Mouse (Mus musculus) cerebellum, adult (tissue): ENCODE results near the gene Pde4d.

Experiments
- ATAC-seq: cut with Nextera tagmentation; 2 replicates; pipeline ENCODE4 v1.9.2; 2017; ENCODE audit warnings: mild to moderate bottlenecking, moderate library complexity, mixed read lengths; ENCODE audit not compliant: insufficient number of reproducible peaks, low FRiP score, low TSS enrichment

The Pde4d gene

DNA sequence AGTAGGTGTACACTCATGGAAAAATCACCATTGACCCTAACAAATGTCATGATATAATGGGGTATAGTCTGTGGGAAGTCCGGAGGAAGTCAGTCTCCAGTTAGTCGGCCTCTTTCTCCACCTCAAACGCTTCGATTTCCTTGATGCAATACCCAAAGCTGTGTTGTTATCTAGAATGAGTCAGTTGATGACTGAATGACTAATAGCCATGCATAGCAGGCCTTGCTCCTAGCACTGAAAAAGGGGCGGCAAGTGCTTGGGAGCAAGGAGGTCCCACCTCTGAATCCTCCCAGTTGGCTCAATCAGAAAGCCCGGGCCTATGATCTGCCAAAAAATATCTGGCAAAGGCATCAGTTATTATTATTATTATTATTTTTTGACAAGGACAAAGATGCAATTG, 1209.4 kb downstream of the Pde4d start:
- no peak for ATAC-seq

- no peak for ATAC-seq
Observed at GRCm38 (mm10) chr13:109661345-109661744, 1211.6 kb downstream of the Pde4d start.

GRCm38 (mm10) chr13:109662099-109662498, 1212.4 kb downstream of the Pde4d start:
- no peak for ATAC-seq

DNA sequence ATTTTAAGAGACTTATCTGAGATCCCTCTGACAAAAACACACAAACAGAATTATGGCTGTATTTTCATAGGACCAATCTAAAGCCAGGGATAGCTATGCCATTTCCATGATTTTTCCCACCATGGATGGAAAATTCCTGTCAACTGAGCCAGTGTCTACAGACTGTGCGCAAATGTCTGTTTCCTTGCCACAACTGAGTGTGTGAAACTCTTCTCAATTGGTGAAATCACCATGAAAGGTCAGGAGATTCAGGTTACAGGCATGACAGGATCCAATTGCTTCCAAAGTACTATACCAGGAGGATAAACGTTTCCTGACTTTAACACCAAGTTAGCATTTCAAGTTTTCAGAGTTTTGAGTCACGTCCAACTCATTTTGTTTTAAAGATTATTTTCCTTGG, 1213.0 kb downstream of the Pde4d start:
- no peak for ATAC-seq

GRCm38 (mm10) chr13:109664956-109665802, 1215.4 kb downstream of the Pde4d start:
- no peak for ATAC-seq

DNA sequence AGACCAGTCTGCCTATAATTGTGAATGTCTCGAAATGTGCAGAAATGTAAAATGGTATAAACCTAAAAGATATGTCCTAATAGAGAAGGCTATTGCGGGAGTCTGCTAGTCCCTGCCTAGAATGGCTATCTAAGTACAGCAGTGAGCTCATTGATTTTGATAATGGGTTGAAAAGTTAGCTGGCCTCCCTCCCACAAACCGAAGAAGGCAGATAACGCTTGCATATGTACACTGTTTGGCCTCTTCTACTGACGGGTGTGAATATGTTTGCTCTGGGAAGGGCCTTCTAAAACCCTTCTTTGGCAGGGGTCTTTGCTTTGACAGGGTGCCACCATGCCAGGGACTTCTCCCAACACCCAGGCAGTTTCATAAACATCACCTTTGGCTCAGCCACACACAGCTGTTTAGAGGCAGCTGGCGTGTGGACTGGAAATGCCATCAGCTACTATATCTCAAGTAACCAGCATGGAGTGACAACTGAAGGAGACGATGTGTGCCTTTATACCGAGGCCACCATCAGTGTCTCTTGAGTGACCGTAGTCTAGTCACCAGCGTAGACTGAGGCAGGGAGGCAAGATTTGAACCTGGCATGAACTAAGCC, 1216.2 kb downstream of the Pde4d start:
- ATAC-seq = no peak

- no peak for ATAC-seq
Observed at GRCm38 (mm10) chr13:109669965-109670364, 1220.2 kb downstream of the Pde4d start.

DNA sequence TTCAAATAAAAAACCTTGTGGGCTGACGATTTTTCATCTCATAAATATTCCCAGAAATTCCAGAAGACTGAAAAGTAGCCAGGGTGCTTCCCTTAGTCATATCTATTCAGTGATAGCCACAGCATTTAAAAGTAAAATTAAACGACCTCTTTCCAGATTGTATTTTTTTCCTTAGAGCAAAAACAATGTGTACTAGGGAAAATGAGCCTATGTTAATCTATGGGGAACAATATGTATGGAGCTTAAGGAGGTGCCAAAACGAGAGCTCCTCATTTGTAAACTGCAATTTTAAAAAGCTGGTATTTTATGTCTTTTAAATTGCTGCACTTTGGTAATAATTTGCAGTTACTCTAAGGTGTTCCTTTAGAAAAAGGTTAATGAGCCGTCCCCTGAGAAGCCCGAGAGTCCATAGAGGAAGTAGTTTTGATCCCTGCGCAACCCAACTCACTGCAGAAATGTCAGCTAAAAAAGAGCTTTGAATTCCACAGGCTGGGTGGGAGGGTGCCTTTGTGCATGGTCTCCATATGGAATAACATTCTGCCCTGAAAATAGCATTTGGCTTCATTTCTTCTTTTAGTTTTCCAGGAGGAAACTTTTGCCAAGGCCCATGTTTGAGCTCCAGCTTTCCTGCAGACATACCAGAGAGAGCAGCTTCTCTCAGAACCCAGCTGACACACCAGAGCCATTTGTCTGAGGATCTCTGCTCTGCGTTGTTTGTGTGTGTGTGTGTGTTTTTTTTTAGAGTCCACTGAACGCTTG, 1222.0 kb downstream of the Pde4d start:
- ATAC-seq = peak; percentile 79

DNA sequence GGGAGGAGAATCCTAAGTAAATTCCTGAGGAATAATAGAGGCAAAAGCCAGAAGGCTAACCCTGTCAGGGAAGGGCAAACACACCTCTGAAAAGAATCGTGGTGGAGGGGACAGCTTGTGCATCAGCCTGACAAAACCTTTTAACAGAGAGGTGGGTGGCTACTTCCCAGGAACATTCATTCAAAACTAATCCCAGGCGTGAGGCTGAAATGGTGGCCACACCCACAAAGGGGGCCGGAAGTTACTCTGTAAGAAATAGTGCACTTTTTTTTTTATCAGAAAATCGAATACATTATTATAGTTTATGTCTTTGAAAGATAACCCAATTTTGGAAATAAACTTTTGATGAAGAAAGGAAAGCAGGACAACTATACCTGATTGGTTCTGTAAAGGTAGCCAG, 1227.3 kb downstream of the Pde4d start:
- no peak for ATAC-seq

GRCm38 (mm10) chr13:109677617-109678016, 1227.9 kb downstream of the Pde4d start:
- no peak for ATAC-seq

- no peak for ATAC-seq
Observed at GRCm38 (mm10) chr13:109678991-109679390, 1229.2 kb downstream of the Pde4d start.

DNA sequence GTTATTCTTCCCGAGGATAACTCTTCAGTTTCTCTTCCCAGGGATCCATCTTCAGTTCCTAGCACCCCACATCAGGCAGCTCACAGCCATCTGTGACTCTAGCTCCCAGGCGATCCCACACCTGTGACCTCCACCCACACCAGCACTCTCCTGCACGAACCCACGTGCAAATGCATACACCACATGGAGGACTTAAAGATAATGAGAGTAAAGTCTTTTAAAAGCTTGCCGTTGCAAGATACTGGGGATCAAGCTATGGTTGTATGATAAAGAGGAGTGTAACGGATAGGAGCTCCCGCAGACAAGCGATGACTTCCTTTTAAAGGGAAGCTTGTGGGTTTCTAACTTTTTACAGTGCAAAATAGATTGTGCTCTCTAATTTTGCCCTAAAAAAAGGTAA, 1230.5 kb downstream of the Pde4d start:
- ATAC-seq = no peak

DNA sequence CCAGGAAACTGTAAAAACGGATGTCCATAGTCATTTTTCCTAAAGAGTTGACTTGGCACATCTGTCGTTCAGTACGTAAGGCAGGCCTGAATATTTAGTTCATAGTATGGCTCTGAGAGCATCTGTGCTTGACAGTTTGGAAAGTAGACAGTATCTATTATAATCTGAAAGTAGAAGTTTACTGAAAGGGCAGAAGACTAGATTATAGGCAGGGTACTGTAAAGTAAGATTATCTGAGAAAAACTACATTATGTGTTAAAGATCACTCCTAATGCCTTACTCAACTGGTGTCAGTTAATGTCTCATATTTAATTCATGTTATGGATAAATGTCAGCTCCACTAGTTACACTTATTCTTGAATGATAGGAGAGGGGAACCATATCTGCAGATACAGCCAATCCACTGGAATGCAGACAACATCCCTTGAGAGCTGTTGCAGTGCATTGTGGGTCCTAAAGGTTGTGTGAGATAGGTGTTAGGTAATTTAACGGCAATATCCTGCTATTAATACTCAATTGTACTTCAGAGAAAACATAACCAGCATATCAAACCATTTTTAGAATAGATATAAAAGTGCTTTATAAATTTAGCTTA, 1232.0 kb downstream of the Pde4d start:
- no peak for ATAC-seq

DNA sequence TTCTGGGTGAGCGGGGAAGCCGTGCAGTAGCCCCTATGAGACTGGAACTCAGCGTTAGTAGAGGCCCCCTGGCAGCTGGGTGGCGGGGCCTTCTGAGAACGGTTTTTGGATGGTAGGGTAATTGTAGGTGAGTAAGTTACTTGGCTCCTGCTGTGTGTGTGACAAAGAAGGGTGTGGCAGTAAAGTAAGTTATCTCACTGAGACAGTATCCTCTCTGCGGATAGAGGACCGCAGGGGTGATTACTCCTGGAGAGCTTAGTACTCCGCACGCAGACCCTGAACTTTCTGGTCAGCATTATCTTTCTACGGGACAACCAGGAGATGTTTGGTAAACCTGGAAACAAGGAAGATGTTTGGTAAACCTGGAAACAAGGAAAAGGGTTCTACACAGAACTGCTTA, 1233.3 kb downstream of the Pde4d start:
- no peak for ATAC-seq

- no peak for ATAC-seq
Observed at GRCm38 (mm10) chr13:109684985-109685295, 1235.2 kb downstream of the Pde4d start.

DNA sequence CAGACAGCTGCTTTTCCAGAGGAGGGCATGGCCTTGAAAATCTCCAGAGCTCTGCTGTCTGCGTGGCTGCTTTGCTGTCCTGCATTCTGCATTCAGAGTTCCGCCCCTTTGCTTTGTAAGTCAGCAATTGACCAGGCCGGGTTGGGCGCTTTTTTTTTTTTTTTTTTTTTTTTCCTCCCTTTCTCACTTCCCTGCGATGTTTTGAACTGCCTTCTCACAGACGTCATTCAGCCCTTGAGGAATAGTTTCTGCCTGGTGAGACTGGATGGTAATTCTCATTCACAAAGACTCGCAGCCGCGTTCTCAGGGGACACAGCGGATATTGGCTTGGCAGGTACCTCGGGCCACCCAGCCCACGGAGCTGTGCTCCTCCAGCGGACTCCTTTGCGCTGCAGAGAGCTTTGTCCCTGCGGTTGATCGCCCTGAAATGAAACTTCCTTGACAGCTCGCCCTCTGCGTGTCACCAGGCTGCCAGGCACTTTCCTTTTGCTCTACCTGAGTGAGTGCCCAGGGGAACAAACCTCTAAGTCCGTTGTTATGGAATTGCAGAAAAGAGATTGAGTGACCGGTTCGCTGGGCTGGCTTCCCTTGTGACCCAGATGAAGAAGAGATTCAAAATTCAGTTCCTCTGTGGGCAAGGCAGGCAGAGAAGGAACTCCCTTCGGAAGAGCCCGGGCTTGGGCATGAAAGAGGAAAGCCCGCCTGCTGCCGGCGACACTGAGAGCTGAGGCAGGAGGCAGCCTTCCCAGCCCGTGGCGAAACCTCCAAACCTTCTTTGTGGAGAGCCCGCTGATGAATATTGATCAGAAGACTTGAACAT, 1235.8 kb downstream of the Pde4d start:
- peak; percentile 84 for ATAC-seq

DNA sequence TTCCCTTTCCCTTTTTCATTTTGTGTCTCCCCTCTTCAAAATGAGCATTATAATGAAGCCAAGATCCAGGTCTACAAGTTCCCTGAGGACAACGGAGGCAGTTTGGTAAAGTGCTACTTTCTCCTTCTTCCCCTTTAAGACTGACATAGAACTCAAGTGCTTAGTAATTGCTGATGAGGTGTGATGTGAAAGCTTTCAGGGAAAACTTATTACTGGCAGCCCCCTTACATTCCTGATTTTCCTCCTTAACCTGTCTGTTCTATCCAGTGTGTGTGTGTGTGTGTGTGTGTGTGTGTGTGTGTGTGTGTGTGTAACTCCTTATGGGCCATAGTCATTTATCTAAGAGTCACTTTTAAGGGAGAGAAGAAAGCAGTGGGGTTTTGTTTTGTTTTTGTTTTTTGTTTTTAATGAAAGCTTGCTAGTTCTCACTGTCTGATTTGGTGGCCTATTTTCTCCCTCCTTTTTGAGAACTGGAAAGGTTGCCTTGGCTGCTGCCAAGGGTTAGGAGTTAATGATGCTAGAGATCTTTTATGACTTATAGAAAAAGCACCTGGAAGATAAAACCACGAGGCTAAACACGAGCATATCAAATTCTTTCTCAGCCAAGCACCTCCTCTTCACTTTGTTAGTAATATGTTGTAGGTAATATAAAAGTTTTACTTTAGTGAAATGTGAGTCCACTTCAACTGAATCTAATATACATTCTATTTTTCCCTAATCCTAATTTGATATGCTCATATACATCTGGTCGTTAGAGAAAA, 1236.5 kb downstream of the Pde4d start:
- ATAC-seq = 0 out of 2 replicates have a peak, but pooled peaks have one; percentile 8

- ATAC-seq = no peak
Observed at GRCm38 (mm10) chr13:109686906-109687305, 1237.2 kb downstream of the Pde4d start.

- no peak for ATAC-seq
Observed at GRCm38 (mm10) chr13:109688195-109688594, 1238.4 kb downstream of the Pde4d start.
